Mouse (Mus musculus) hindbrain, embryonic 16.5 days (tissue): ENCODE results near the gene Btbd2. TPM values are rescaled to one million over a fixed set of nuclear protein-coding genes. Genes with fewer than 3 reads are reported as not detected.

Experiments
- microRNA-seq: library from miRNA; unstranded; fragments of <30 nt; microRNA quantifications from one replicate; pipeline ENCODE4, GENCODE M21; 2017
- polyA plus RNA-seq: library from polyadenylated mRNA; unstranded; fragments of >200 nt; fragmentation: Nextera tagmentation; extraction: Ambion mirVana; gene quantifications from 2 replicates; pipeline ENCODE4 v1.2.1, GENCODE M21; 2015

Btbd2 gene
- polyA plus RNA-seq, 1 experiment from 2014 or later = 21.2 TPM

Small RNAs within 50 kb of the gene (microRNA-seq; reads per million reads assigned to microRNA genes)
- not detected for gene Mir6912

Other genes starting within 250 kb of the Btbd2 start
- 32.5 and 45.3 TPM in 2 replicates for gene Tcf3, start 223.4 kb downstream of the Btbd2 start, polyA plus RNA-seq
- gene Onecut3, start 162.2 kb downstream of the Btbd2 start, polyA plus RNA-seq = 1.2 and 1.3 TPM in 2 replicates
- 1.5 and 1.6 TPM in 2 replicates for gene Atp8b3, start 117.9 kb downstream of the Btbd2 start, polyA plus RNA-seq
- 25.8 and 26.5 TPM in 2 replicates for gene Rexo1, start 95.5 kb downstream of the Btbd2 start, polyA plus RNA-seq
- 5.1 and 5.8 TPM in 2 replicates for gene Klf16, start 79.8 kb downstream of the Btbd2 start, polyA plus RNA-seq
- gene Abhd17a, start 66.7 kb downstream of the Btbd2 start, polyA plus RNA-seq = 127 and 130 TPM in 2 replicates
- gene Scamp4, start 54.2 kb downstream of the Btbd2 start, polyA plus RNA-seq = 73.6 and 80.8 TPM in 2 replicates
- 5.2 and 6.4 TPM in 2 replicates for gene Adat3, start 54.2 kb downstream of the Btbd2 start, polyA plus RNA-seq
- gene Gm49322, start 51.0 kb downstream of the Btbd2 start, polyA plus RNA-seq = 2.3 and 3.1 TPM in 2 replicates
- gene Csnk1g2, start 34.2 kb downstream of the Btbd2 start, polyA plus RNA-seq = 24.9 and 77.7 TPM in 2 replicates
- 35.6 and 55.7 TPM in 2 replicates for gene Mknk2, start 21.0 kb upstream of the Btbd2 start, polyA plus RNA-seq
- gene Mob3a, start 44.9 kb upstream of the Btbd2 start, polyA plus RNA-seq = 56.9 and 59.5 TPM in 2 replicates
- gene Izumo4, start 45.1 kb upstream of the Btbd2 start, polyA plus RNA-seq = 43.7 and 50.4 TPM in 2 replicates
- 102 and 105 TPM in 2 replicates for gene Ap3d1, start 85.2 kb upstream of the Btbd2 start, polyA plus RNA-seq
- gene Dot1l, start 98.1 kb upstream of the Btbd2 start, polyA plus RNA-seq = 13.2 and 16.9 TPM in 2 replicates
- 44.7 and 59.9 TPM in 2 replicates for gene Sf3a2, start 141.1 kb upstream of the Btbd2 start, polyA plus RNA-seq
- gene Plekhj1, start 141.6 kb upstream of the Btbd2 start, polyA plus RNA-seq = 129 and 140 TPM in 2 replicates
- not detected in 2 replicates for gene Amh, start 148.2 kb upstream of the Btbd2 start, polyA plus RNA-seq
- 1.1 and 1.2 TPM in 2 replicates for gene Jsrp1, start 156.4 kb upstream of the Btbd2 start, polyA plus RNA-seq
- 1,272 and 1,293 TPM in 2 replicates for gene Oaz1, start 169.6 kb upstream of the Btbd2 start, polyA plus RNA-seq
- gene Lingo3, start 187.0 kb upstream of the Btbd2 start, polyA plus RNA-seq = 22.1 and 23.3 TPM in 2 replicates
- gene Lsm7, start 198.1 kb upstream of the Btbd2 start, polyA plus RNA-seq = 197 and 208 TPM in 2 replicates
- 92.4 and 97.5 TPM in 2 replicates for gene Sppl2b, start 198.2 kb upstream of the Btbd2 start, polyA plus RNA-seq
- gene Tmprss9, start 214.8 kb upstream of the Btbd2 start, polyA plus RNA-seq = 0.13 and 0.27 TPM in 2 replicates
- gene Timm13, start 243.9 kb upstream of the Btbd2 start, polyA plus RNA-seq = 314 and 364 TPM in 2 replicates